Mouse (Mus musculus) liver, adult 2 months (tissue): ENCODE measurements around the gene Thbs1. TPM values are rescaled to one million over a fixed set of nuclear protein-coding genes. Genes with fewer than 3 reads are reported as not detected.

Experiments used
- DNase-seq: peaks from one replicate; pipeline ENCODE4 v3.0.0-alpha.2; 2011; ENCODE audit warnings: low read depth, low spot score; ENCODE audit errors: extremely low read depth
- H3K27ac ChIP-seq: fragments of 200-500 bp; replicated peaks from 2 replicates; pipeline ENCODE4 v1.5.1; 2012; ENCODE audit warnings: low read depth, mild to moderate bottlenecking, control low read depth, inconsistent platforms, low read length; ENCODE audit not compliant: insufficient read depth
- H3K27me3 ChIP-seq: fragments of 200-500 bp; 2 replicates; pipeline ENCODE4 v1.6.1; 2012; ENCODE audit warnings: mild to moderate bottlenecking, moderate library complexity, low read length, inconsistent platforms; ENCODE audit not compliant: control insufficient read depth, insufficient read depth
- H3K36me3 ChIP-seq: fragments of 200-500 bp; 2 replicates; pipeline ENCODE4 v1.6.1; 2012; ENCODE audit warnings: low read length, inconsistent platforms; ENCODE audit not compliant: control insufficient read depth, insufficient read depth
- H3K4me1 ChIP-seq: fragments of 200-500 bp; 2 replicates; pipeline ENCODE4 v1.6.1; 2011; ENCODE audit warnings: low read length; ENCODE audit not compliant: control insufficient read depth, insufficient read depth
- H3K4me3 ChIP-seq: fragments of 200-500 bp; 2 replicates; pipeline ENCODE4 v1.5.1; 2011; ENCODE audit warnings: low read depth, mild to moderate bottlenecking, control low read depth, low read length, moderate library complexity; ENCODE audit not compliant: insufficient read depth
- H3K79me2 ChIP-seq: fragments of 200-500 bp; 2 replicates; pipeline ENCODE4 v1.6.1; 2012; ENCODE audit warnings: inconsistent platforms, mild to moderate bottlenecking, low read length, moderate library complexity; ENCODE audit not compliant: control insufficient read depth, insufficient read depth
- H3K9ac ChIP-seq: fragments of 200-500 bp; 2 replicates; pipeline ENCODE4 v1.6.1; 2012; ENCODE audit warnings: low read depth, mild to moderate bottlenecking, control low read depth, inconsistent platforms, low read length
- CTCF ChIP-seq: fragments of 200-500 bp; IDR thresholded peaks from 2 replicates; pipeline ENCODE4 v1.5.1; 2011; ENCODE audit warnings: low read depth, low read length, control low read depth
- POLR2A ChIP-seq: fragments of 200-500 bp; IDR thresholded peaks from 2 replicates; pipeline ENCODE4 v1.6.1; 2011; ENCODE audit warnings: low read length, control low read depth; ENCODE audit not compliant: insufficient read depth; ENCODE audit errors: extremely low read depth
- WGBS: fragments of 180-500 bp; shearing (Covaris S2); methylation state at CpG from one replicate; pipeline ENCODE4 v1.1.7; 2018; 5-methylcytosine and 5-hydroxymethylcytosine counted together
- polyA plus RNA-seq: library from polyadenylated mRNA; depleted of rRNA; stranded (reverse); fragments of >200 nt; gene quantifications from 2 replicates; pipeline ENCODE4 v1.2.3, GENCODE M21; 2012
- total RNA-seq: library from RNA; depleted of rRNA; stranded (reverse); fragments of >200 nt; gene quantifications from 2 replicates; pipeline ENCODE4 v1.2.3, GENCODE M21; 2014

The Thbs1 gene
- total and polyA plus RNA-seq, 2 experiments, result 0.37 to 0.55 TPM

DNA sequence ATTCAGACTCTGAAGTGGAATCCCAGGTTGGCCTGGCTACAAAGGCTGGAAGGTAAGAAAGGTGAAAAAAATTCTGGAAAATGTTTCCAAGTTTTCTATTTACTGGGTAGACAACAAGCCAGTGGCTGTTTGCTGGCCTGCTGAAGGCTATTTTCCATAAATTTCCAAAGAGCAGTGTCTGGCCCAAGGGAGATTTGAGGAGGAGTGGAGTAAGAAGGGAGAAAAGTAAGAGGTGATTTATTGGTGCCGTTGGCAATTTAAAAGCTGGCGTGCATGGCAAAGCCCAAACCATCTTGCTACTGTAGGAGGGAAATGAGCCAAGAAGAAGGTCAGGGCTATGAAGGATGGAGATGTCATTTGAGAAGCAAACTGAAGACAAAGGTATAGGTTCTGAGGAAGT, 26.0 kb upstream of the Thbs1 start:
- TF ChIP-seq POLR2A (no peak), CTCF (no peak)
- 91% methylated on average over 2 of the region's 2 CpGs for WGBS
- H3K27me3 ChIP-seq, result no peaks in the 10 kb centered on the region
- H3K79me2 ChIP-seq, result no peaks in the 10 kb centered on the region
- no peak for DNase-seq
- H3K4me1 ChIP-seq, result no peaks in the 10 kb centered on the region
- H3K36me3 ChIP-seq, result no peaks in the 10 kb centered on the region
- H3K9ac ChIP-seq, result no peak overlapping the region
- no peak overlapping the region for H3K4me3 ChIP-seq
- no peak overlapping the region for H3K27ac ChIP-seq

DNA sequence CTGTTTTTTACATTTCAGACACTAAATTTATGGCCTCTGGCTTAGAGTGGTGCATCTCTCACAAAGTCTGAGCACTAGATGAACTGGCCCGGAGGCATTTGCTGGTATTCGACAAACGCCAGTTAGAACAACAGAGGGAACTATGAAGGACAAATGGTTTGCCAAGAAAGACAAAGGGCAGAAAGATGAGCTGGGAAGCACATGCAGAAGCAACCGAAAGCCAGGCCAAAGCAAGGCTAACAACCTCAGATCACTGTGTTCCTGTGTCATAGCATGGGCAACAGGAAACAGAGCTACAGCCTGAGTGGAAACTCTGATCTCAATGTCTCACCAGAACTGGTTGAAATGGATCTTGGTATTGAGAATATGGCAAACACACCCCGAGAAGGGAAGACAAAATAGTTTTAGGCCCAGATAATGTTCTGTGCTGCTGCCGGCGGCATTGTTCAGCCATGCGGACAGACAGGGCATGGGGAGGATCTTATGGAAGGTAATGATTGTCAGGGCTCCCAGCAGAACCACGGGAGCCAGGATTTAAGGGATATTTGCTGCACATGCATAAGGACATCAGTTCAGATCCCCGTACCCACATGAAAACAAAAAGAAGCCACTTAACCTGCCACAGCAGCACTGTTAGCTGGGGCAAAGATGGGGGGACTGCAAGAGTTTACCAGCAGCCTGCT, 24.5 kb upstream of the Thbs1 start:
- no peaks in the 10 kb centered on the region for H3K4me1 ChIP-seq
- no peaks in the 10 kb centered on the region for H3K79me2 ChIP-seq
- 86% methylated on average over 10 of the region's 10 CpGs for WGBS
- H3K27ac ChIP-seq, result no peak overlapping the region
- TF ChIP-seq POLR2A, result no peak
- no peak for TF ChIP-seq CTCF
- no peak for DNase-seq
- H3K4me3 ChIP-seq, result no peak overlapping the region
- H3K9ac ChIP-seq, result no peak overlapping the region
- H3K36me3 ChIP-seq, result no peaks in the 10 kb centered on the region
- no peaks in the 10 kb centered on the region for H3K27me3 ChIP-seq

DNA sequence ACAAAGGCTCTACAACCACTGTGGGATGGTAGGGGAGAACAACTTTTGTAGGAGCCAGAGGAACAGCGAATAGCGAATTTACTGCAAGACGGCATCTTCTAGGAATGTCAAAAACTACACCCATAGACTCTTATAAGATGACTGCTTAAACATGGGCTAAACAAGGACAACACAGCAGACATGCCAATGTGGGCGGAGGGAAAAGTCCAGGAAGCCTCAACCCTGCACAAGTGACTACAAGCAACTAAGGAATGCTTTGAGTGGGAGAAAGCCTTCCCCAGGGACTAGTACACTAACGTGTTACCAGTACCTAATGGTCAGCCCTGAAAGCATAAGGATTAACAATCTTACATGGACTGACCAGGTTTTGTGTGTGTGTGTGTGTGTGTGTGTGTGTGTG, 20.4 kb upstream of the Thbs1 start:
- Histone ChIP-seq H3K36me3 (no peaks in the 10 kb centered on the region), H3K27me3 (no peaks in the 10 kb centered on the region), H3K4me1 (no peaks in the 10 kb centered on the region), H3K27ac (no peak overlapping the region), H3K79me2 (no peaks in the 10 kb centered on the region), H3K4me3 (no peak overlapping the region), H3K9ac (no peak overlapping the region)
- TF ChIP-seq CTCF (no peak), POLR2A (no peak)
- WGBS, result 89% methylated on average over 5 of the region's 5 CpGs
- DNase-seq, result no peak

DNA sequence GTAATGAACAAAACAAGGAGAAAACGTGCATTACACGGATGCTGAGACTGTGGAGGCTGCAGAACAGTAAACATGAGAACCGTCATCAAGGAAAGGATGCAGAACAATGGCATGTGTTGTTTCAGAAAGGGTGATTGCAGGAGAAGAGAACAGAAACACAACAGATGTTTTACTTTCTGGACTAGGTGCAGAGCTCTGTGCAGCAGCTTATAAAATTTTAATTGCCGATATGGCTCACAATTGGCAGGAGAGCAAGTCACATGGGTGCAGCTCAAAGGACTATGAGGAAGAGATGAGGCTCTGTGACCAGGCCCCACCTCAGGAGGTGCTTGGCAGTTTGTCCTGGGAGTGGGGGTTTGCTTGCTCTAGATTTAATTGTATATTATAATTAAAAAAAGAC, 12.6 kb upstream of the Thbs1 start:
- Histone ChIP-seq H3K27ac (no peak overlapping the region), H3K9ac (no peak overlapping the region), H3K79me2 (no peaks in the 10 kb centered on the region), H3K4me1 (no peaks in the 10 kb centered on the region), H3K4me3 (no peak overlapping the region), H3K36me3 (no peaks in the 10 kb centered on the region), H3K27me3 (no peaks in the 10 kb centered on the region)
- TF ChIP-seq POLR2A (no peak), CTCF (no peak)
- WGBS, result 86% methylated on average over 4 of the region's 4 CpGs
- DNase-seq, result no peak

DNA sequence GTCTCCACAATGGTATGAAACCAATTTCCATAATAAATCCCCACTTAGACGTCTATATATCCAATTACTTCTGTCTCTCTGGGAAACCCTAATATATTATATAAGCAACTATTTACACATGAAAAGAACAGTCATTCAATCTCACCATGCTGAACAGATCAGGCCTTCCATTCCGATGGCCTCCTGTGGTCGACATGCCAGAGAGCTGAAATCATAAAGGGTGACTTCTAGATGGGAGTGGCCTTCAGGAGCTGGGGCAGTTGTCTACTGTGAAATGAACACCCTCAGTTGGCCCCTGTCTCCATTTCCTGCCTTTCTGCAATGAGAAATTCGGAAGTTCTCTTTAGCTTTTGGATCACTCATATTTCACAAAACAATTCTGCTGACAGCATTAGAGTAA, 9.5 kb upstream of the Thbs1 start:
- no peaks in the 10 kb centered on the region for H3K27me3 ChIP-seq
- H3K79me2 ChIP-seq, result no peaks in the 10 kb centered on the region
- H3K36me3 ChIP-seq, result no peaks in the 10 kb centered on the region
- no peak for TF ChIP-seq POLR2A
- no peak for TF ChIP-seq CTCF
- WGBS, result 79% methylated on average over 4 of the region's 4 CpGs
- no peak overlapping the region for H3K27ac ChIP-seq
- no peaks in the 10 kb centered on the region for H3K4me1 ChIP-seq
- H3K9ac ChIP-seq, result no peak overlapping the region
- no peak overlapping the region for H3K4me3 ChIP-seq
- DNase-seq, result no peak

DNA sequence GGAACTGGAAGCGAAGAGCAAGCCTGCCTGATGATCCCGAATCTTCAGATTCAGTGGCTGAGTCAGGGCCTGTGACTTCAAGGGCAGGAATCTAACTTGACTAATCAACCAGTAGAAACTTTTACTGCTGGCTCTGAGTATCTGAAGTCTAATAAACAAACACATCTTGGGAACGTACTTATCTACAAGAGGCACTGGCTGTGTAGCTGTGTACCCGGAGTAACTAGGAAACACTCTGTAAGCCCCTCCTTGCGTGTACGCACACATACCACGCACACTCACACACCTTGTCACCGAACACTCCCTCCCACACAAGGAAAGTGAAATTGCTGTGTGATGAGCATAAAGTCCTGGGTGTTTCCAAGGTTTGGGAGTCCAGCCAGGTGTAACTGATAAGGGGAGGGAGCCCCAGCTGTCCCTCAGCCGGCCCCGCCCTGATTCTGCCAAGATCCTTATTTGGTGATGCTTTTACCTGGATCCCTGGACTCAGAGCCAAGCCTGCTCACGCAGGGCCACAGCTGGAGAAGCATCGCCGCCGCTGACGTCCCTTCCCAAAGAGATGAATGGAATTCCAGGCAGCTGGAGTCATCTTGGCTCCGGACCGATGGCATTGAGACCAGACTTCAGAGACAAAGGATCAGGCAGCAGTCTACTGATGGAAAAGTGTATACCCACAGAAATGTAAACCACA, 1.3 kb upstream of the Thbs1 start:
- H3K4me1 ChIP-seq, result peaks cover 2% of the 10 kb centered on the region; the same call in 1 of the 2 replicates
- DNase-seq, result no peak
- 41% methylated on average over 17 of the region's 17 CpGs for WGBS
- no peak overlapping the region for H3K4me3 ChIP-seq
- no peaks in the 10 kb centered on the region for H3K27me3 ChIP-seq
- H3K27ac ChIP-seq, result no peak overlapping the region
- H3K36me3 ChIP-seq, result no peaks in the 10 kb centered on the region
- no peaks in the 10 kb centered on the region for H3K79me2 ChIP-seq
- no peak overlapping the region for H3K9ac ChIP-seq
- TF ChIP-seq POLR2A (no peak), CTCF (no peak)
